Mouse (Mus musculus): Measurements from ENCODE around the gene Colca2. TPM values are rescaled to one million over a fixed set of nuclear protein-coding genes. Genes with fewer than 3 reads are reported as not detected.

Gene Colca2
- polyA plus RNA-seq, 1 experiment from 2014 or later: 0.86 TPM

DNA sequence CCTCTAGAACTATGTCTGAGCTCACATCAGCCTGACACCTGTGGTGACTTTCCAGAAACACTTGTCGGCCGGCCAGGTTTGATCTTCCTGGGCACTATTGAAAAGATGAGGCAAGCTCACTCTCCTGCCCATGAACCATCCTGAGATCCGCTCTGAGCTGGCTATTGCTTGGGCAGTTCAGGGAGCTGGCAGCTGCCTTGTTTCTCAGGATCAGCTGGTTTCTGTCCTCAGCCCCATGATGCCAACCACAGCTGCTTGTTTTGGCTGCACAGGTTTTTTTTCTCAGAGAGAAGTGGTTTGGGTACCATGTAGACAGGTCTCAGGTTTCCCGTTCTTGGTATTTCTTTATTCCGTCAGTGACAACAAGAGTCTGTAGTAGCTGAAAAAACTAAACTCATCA lies 19.9 kb downstream of the Colca2 start:
- Histone ChIP-seq H3K9ac (replicated peaks) (no peak overlapping the region), H3K9me3 (no peaks in the 10 kb centered on the region), H3K27ac (no peak overlapping the region), H3K4me2 (replicated peaks) (no peak overlapping the region), H3K27me3 (no peaks in the 10 kb centered on the region), H3K36me3 (no peaks in the 10 kb centered on the region), H3K4me3 (replicated peaks) (no peak overlapping the region), H3K4me1 (replicated peaks) (no peaks in the 10 kb centered on the region)
- WGBS: 89% methylated on average over 5 of the region's 5 CpGs
- ATAC-seq: no peak

DNA sequence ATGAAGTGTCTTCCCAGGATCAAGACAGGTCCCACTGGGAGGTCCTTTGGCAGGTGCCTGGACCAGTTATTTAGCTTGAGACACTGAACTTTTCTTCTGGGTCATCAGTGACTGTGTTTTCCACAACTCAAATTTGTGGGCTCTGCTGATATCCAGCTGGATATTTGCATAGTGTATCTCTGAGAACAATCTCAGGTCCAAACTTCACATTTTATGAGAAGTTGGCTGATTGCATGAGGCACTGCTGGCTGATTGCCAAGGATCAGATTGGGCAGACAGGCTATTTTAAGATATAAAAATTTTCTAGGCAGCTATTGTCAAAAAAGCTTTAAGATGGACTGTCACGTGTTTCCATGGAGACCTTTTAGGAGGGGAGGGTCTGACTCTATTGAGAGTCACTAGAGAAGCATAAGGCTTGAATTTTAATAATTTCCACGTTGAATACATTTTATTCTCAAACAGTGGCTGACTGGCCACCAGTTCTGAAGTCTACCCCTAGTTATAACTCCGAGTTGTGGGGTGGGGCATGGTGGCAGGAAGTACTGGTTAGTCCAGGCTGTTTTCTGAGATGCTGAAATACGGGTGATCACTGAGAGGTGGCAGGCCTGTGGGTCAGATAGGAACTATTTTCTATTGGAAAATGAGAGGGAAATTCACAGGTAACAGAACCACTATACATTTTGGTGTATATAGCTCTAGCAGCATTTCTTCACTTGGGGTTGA lies 21.4 kb downstream of the Colca2 start:
- ATAC-seq: no peak
- Histone ChIP-seq H3K4me1 (replicated peaks) (no peaks in the 10 kb centered on the region), H3K9ac (replicated peaks) (no peak overlapping the region), H3K4me3 (replicated peaks) (no peak overlapping the region), H3K27me3 (no peaks in the 10 kb centered on the region), H3K4me2 (replicated peaks) (no peak overlapping the region), H3K9me3 (no peaks in the 10 kb centered on the region), H3K27ac (no peak overlapping the region), H3K36me3 (no peaks in the 10 kb centered on the region)
- WGBS: 58% methylated on average over 4 of the region's 4 CpGs

DNA sequence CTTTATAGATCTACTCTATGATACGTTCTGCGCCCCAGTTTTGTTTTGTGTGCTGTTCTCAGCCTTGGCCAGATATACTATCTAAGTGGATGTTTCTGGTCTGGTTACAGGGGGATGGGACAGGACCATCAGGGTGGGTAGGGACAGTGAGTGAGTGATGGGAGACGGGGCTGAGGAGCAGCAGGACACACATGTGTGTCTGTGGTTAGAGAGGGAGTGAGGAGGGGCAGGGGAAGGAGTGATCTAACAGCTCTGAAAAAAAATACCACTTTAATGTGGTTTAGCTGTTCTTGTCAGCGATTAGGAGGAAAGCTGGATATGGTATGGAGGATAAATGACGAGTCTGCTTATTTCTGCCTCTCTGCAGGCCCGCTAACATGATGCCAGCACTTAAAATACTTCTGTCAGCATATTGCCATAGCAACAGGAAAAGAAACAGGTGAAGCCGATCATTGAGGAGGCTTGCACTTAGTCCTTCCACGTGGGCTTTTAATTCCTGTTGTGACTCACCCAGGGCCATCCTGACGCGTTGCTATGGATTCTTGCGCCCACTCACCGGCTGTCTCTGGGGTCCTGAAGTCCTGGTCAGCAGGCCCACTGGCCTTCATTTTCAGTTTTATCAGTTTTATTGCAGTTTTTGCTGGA lies 39.5 kb downstream of the Colca2 start:
- Histone ChIP-seq H3K4me3 (replicated peaks) (no peak overlapping the region), H3K27ac (no peak overlapping the region), H3K36me3 (no peaks in the 10 kb centered on the region), H3K27me3 (no peaks in the 10 kb centered on the region), H3K4me2 (replicated peaks) (no peak overlapping the region), H3K4me1 (replicated peaks) (no peaks in the 10 kb centered on the region), H3K9ac (replicated peaks) (no peak overlapping the region), H3K9me3 (no peaks in the 10 kb centered on the region)
- 62% methylated on average over 12 of the region's 12 CpGs for WGBS
- 0 out of 2 replicates have a peak, but pooled peaks have one; percentile 43 for ATAC-seq

DNA sequence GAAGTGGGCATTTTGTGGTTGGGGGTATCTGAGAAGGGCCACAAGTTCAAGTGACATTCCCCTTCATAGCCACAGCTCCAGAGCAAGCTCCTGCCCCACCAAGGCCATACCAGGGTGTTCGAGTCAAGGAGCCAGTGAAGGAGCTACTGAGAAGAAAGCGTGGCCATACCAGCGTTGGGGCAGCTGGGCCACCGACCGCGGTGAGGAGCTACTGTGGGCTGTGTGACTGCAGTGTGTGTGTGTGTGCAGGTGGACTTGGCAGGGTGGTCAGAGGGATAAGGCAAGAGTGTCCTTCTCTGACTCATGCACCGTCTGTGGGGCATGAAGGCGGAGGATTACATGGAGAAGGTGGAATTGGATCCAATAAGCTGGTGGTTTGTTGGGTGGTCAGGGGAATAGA lies 46.2 kb downstream of the Colca2 start:
- WGBS: 96% methylated on average over 8 of the region's 8 CpGs
- no peaks in the 10 kb centered on the region for H3K27me3 ChIP-seq
- no peak for ATAC-seq

DNA sequence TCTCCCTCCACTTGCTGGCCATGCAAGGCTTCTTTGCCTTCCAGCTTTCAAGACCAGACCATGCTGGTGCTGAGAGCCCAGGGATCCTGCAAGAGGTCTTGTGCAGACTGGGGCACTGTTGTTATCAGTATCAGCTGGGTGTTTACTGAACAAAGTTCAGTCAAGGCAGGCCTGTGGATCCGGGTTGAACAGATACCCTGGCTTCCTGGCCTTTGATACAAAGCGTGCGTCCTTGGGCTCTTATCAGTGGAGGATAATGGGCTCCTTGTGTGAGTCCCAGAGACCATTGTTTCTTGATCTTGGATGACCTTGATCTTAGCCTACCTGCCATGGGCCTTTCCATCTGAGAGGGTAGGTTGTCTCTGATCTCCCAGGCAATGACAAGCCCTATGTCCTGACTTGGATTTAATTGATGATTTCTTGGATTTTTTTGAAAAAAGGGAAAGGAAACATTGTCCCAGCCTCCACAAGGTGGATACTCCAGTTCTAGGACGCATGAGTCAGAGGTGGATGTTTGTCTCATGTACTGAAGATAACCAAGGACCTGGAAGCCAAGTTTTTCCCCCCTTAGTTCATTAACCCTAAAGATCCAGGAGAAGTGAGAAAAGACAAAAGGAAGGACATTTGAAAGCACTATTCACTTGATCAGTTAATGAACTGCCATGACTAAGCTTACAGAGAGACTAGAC lies 47.5 kb downstream of the Colca2 start:
- H3K27me3 ChIP-seq: no peaks in the 10 kb centered on the region
- no peaks in the 10 kb centered on the region for H3K36me3 ChIP-seq
- 85% methylated on average over 4 of the region's 4 CpGs for WGBS
- no peak overlapping the region for H3K4me2 ChIP-seq (replicated peaks)
- H3K4me3 ChIP-seq (replicated peaks): no peak overlapping the region
- H3K9ac ChIP-seq (replicated peaks): no peak overlapping the region
- no peak for ATAC-seq
- H3K27ac ChIP-seq: no peak overlapping the region
- no peaks in the 10 kb centered on the region for H3K9me3 ChIP-seq
- 0 out of 2 replicates have a peak, but pooled peaks cover 2% of the 10 kb centered on the region for H3K4me1 ChIP-seq (replicated peaks)

More for the DNA sequence above, 46.2 kb downstream of the Colca2 start:
- H3K36me3 ChIP-seq: no peaks in the 10 kb centered on the region
- no peaks in the 10 kb centered on the region for H3K9me3 ChIP-seq
- no peak overlapping the region for H3K4me2 ChIP-seq (replicated peaks)
- 0 out of 2 replicates have a peak, but pooled peaks cover 2% of the 10 kb centered on the region for H3K4me1 ChIP-seq (replicated peaks)
- H3K9ac ChIP-seq (replicated peaks): no peak overlapping the region
- H3K27ac ChIP-seq: no peak overlapping the region
- no peak overlapping the region for H3K4me3 ChIP-seq (replicated peaks)

DNA sequence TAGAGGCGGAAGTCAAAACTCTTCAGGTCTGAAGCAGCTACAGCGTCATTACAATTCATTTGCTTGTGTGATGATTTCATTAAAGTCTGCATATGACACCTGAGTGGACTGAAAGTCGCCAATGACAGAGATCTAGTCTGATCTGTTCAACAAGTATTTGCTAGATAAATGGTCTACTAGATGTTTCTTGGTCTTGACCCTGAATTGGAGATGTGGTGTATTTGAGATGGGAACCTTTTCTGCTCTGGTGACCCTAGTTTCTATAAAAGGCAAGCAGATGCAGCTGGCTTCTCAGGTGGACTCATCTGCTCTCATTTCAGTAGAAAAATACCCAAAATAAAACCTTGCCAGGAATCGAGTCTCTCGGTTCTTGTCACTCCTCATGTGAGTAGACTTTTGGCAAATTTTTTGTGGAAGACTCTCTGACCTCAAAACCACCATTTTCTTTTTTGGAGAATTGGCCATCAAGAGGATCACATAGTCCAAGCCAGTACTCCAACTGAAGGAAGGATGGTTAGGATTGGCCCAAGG lies 52.7 kb downstream of the Colca2 start:
- H3K9me3 ChIP-seq: no peaks in the 10 kb centered on the region
- WGBS: 84% methylated on average over 5 of the region's 5 CpGs
- H3K36me3 ChIP-seq: no peaks in the 10 kb centered on the region
- no peaks in the 10 kb centered on the region for H3K27me3 ChIP-seq
- no peak overlapping the region for H3K27ac ChIP-seq
- H3K4me3 ChIP-seq (replicated peaks): no peak overlapping the region
- H3K4me1 ChIP-seq (replicated peaks): no peaks in the 10 kb centered on the region
- ATAC-seq: no peak
- H3K9ac ChIP-seq (replicated peaks): no peak overlapping the region
- no peak overlapping the region for H3K4me2 ChIP-seq (replicated peaks)

Other genes starting within 250 kb of the Colca2 start
- gene Btg4, start 217.7 kb downstream of the Colca2 start, polyA plus RNA-seq (2015; fragmentation: Nextera tagmentation; extraction: Ambion mirVana): not detected in 2 replicates
- gene Layn, start 201.5 kb downstream of the Colca2 start, polyA plus RNA-seq (2015; fragmentation: Nextera tagmentation; extraction: Ambion mirVana): 0.62 and 1.0 TPM in 2 replicates
- gene 4833427G06Rik, start 176.5 kb downstream of the Colca2 start, polyA plus RNA-seq (2015; fragmentation: Nextera tagmentation; extraction: Ambion mirVana): 0.55 TPM in 1 of 2 replicates, not detected in the other
- not detected in 2 replicates for gene Gm32742, start 113.1 kb downstream of the Colca2 start, polyA plus RNA-seq (2015; fragmentation: Nextera tagmentation; extraction: Ambion mirVana)
- gene Pou2af1, start 64.9 kb downstream of the Colca2 start, polyA plus RNA-seq (2015; fragmentation: Nextera tagmentation; extraction: Ambion mirVana): not detected in 2 replicates
- not detected in 2 replicates for gene 1810046K07Rik, start 50.3 kb upstream of the Colca2 start, polyA plus RNA-seq (2015; fragmentation: Nextera tagmentation; extraction: Ambion mirVana)

All from midbrain, embryonic 13.5 days (tissue).